Mouse (Mus musculus) MEL (cell line): ENCODE results near the gene Dlg2.

Source experiments
- CTCF ChIP-seq, 3 experiments: IDR thresholded peaks in 2 of 3; conservative IDR thresholded peaks in 1 of 3; 2 replicates each; pipeline ENCODE4 v1.5.1; 2011 to 2012; ENCODE audit warnings: low read length in 3 of 3, low read depth in 2 of 3, mild to moderate bottlenecking in 2 of 3, improper control_type of control experiment in 1 of 3, inconsistent platforms in 1 of 3, mixed read lengths in 1 of 3, moderate library complexity in 1 of 3; ENCODE audit not compliant: control insufficient read depth in 1 of 3, insufficient read depth in 1 of 3, poor library complexity in 1 of 3, severe bottlenecking in 1 of 3
- EP300 ChIP-seq, 2 experiments: IDR thresholded peaks; 2 replicates each; pipeline ENCODE4 v1.6.1; 2011; ENCODE audit warnings: improper control_type of control experiment in 2 of 2, low read length in 2 of 2, low read depth in 1 of 2, mild to moderate bottlenecking in 1 of 2
- GATA1 ChIP-seq: IDR thresholded peaks from 2 replicates; pipeline ENCODE4 v1.6.1; 2011; ENCODE audit warnings: low read depth, low read length, improper control_type of control experiment
- HCFC1 ChIP-seq: IDR thresholded peaks from 2 replicates; pipeline ENCODE4 v1.6.1; 2012; ENCODE audit warnings: low read depth, mild to moderate bottlenecking, inconsistent platforms, low read length, improper control_type of control experiment, moderate library complexity
- MEF2A ChIP-seq: IDR thresholded peaks from 2 replicates; pipeline ENCODE4 v1.6.1; 2014; ENCODE audit warnings: low read depth, mild to moderate bottlenecking, inconsistent platforms, low read length, improper control_type of control experiment; ENCODE audit not compliant: poor library complexity, insufficient replicate concordance, severe bottlenecking; ENCODE audit errors: extremely low read depth
- POLR2A ChIP-seq, 2 experiments: IDR thresholded peaks; 2 replicates each; pipeline ENCODE4 v1.6.1; 2011 to 2012; ENCODE audit warnings: low read length in 2 of 2, mild to moderate bottlenecking in 2 of 2, control low read depth in 1 of 2, improper control_type of control experiment in 1 of 2, low read depth in 1 of 2, moderate library complexity in 1 of 2; ENCODE audit not compliant: control insufficient read depth in 1 of 2, insufficient read depth in 1 of 2, poor library complexity in 1 of 2
- SMC3 ChIP-seq: IDR thresholded peaks from 2 replicates; pipeline ENCODE4 v1.6.1; 2011; ENCODE audit warnings: low read depth, low read length, improper control_type of control experiment
- TAL1 ChIP-seq: IDR thresholded peaks from 2 replicates; pipeline ENCODE4 v1.6.1; 2012; ENCODE audit warnings: mild to moderate bottlenecking, inconsistent platforms, low read length, moderate library complexity, mixed read lengths
- ZKSCAN1 ChIP-seq: IDR thresholded peaks from 2 replicates; pipeline ENCODE4 v1.6.1; 2012; ENCODE audit warnings: low read depth, mild to moderate bottlenecking, inconsistent platforms, low read length, improper control_type of control experiment, moderate library complexity

- TF ChIP-seq POLR2A (IDR thresholded peaks at IDR 0.05; ENCODE audit: control insufficient read depth in 1 of 2, insufficient read depth in 1 of 2, low read depth in 1 of 2, low read length in 2 of 2, poor library complexity in 1 of 2) (no peak), SMC3 (no peak), GATA1 (no peak), EP300 (IDR thresholded peaks at IDR 0.05; ENCODE audit: low read depth in 1 of 2, low read length in 2 of 2) (no peak), CTCF (IDR thresholded peaks at IDR 0.05 in 2 of 3, conservative IDR thresholded peaks at IDR 0.05 in 1 of 3; ENCODE audit: control insufficient read depth in 1 of 3, insufficient read depth in 1 of 3, low read depth in 2 of 3, low read length in 3 of 3, poor library complexity in 1 of 3, severe bottlenecking in 1 of 3) (no peak), HCFC1 (no peak), MEF2A (no peak), ZKSCAN1 (no peak), TAL1 (no peak)
Observed at GRCm38 (mm10) chr7:91414150-91414549, 937.7 kb downstream of the Dlg2 start.
